Mouse (Mus musculus): ENCODE results near the gene Hsd17b13. TPM values are rescaled to one million over a fixed set of nuclear protein-coding genes. Genes with fewer than 3 reads are reported as not detected.
"Not testable (repeated sequence)": the region's sequence is repeated elsewhere in the genome, so short reads cannot be mapped to it uniquely, and the experiment has no call there.

The Hsd17b13 gene
- polyA plus RNA-seq, 1 experiment from 2014 or later, result not detected

DNA sequence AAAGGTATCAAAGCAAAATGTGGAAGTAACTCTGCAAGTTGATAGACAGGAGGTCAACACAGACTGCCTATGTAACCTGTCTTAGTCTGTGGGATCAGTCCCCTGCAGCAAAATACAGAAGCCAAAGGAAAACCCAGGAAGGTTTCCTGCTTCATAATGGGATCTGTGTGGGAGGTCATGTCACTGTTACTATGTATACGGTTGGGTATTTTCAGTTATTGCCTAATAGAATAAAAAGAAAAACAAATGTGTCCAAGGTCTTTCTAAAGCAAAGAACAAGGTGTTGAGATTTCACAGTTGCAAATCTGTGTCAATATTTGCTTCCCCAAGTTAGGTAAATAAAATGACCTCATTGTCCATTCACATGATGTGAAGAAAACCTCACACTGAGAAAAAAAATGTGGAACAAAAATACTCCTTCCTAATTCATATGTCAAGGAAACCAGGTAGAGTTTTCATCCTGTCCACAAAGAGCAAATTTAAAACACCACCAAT lies 14.2 kb downstream of the Hsd17b13 start:
- H3K9ac ChIP-seq (replicated peaks; ENCODE audit: low read depth, low read length), result no peak overlapping the region
- H3K27ac ChIP-seq (ENCODE audit: low read length), result no peak overlapping the region
- ATAC-seq, result no peak
- H3K36me3 ChIP-seq (ENCODE audit: control insufficient read depth, insufficient read depth), result no peaks in the 10 kb centered on the region
- H3K9me3 ChIP-seq (ENCODE audit: control insufficient read depth, low read length), result no peaks in the 10 kb centered on the region
- H3K4me1 ChIP-seq (replicated peaks; ENCODE audit: control insufficient read depth, insufficient read depth, low read length), result no peaks in the 10 kb centered on the region
- no peak overlapping the region for H3K4me3 ChIP-seq (replicated peaks; ENCODE audit: low read length)
- no peak overlapping the region for H3K4me2 ChIP-seq (ENCODE audit: low read length)
- 79% methylated on average over 1 of the region's 1 CpGs for WGBS
- H3K27me3 ChIP-seq (replicated peaks; ENCODE audit: control insufficient read depth, insufficient read depth, low read length), result no peaks in the 10 kb centered on the region

DNA sequence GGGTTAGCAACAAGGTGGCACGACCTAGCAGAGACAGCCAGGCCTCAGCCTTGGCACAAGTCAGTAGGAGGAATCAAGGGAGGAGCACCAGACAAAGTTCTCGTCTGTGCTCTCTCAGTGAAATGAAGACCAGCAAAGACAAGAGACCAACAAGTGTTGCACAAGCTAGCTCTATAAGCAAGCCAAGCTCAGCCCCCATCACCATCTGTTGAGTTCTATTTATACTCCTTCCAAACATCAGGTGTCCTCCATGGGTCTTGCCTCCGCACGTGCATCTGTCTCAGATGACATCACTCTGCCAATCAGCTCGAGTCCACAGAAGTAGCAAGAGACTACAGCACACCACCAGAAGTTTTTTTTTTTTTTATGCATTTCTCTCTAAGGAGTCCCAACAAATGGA lies 22.6 kb downstream of the Hsd17b13 start:
- Histone ChIP-seq H3K9me3 (ENCODE audit: control insufficient read depth, low read length) (no peaks in the 10 kb centered on the region), H3K27ac (ENCODE audit: low read length) (no peak overlapping the region), H3K4me2 (ENCODE audit: low read length) (no peak overlapping the region), H3K4me3 (replicated peaks; ENCODE audit: low read length) (no peak overlapping the region), H3K9ac (replicated peaks; ENCODE audit: low read depth, low read length) (no peak overlapping the region), H3K36me3 (ENCODE audit: control insufficient read depth, insufficient read depth) (no peaks in the 10 kb centered on the region), H3K4me1 (replicated peaks; ENCODE audit: control insufficient read depth, insufficient read depth, low read length) (no peaks in the 10 kb centered on the region), H3K27me3 (replicated peaks; ENCODE audit: control insufficient read depth, insufficient read depth, low read length) (no peaks in the 10 kb centered on the region)
- ATAC-seq, result no peak
- 69% methylated on average over 5 of the region's 5 CpGs for WGBS

DNA sequence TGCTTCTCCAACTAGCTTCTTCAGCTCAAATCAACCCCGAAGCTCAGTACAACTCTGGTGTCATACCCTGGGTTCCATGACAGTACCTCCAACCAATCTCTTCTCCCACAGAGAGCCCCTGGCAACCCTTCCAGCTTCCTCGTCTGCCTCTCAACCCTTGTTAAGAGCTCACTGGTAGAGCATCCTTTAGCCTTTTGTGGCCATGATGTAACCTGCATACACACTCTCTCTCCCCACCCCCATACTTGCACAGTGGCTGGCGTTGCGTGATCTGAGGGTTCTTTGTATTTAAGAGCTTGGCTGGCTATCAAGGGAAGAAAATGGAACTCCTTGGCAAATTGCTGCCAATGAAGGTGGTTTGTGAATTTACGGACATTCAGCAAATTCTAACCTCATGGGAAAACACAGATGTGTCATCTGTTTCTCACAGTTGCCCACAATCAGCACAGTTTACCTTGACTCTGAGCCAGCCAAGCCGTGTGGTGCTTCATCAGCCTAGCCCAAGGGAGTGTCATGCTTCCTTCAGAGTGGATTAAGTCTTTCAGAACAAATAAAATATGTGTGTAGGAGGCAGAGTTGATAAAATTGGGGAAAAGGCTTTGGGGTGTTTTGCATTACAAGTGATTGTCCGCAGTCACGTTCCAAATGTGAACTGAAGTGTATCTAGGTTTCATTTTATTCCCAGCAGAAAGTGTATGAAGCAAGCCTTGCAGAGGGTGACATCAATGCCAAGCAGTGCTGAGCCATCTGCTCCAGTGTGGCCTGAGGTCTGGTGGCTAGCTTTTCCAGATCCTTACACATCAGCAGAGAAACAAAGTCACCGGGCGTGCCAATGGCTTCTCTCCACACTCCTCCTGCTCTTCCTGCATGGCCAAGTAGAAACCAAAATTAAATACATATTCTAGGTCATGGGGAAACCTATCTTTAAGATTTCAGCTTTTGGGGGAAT lies 23.8 kb downstream of the Hsd17b13 start:
- H3K9ac ChIP-seq (replicated peaks; ENCODE audit: low read depth, low read length), result no peak overlapping the region
- H3K27me3 ChIP-seq (replicated peaks; ENCODE audit: control insufficient read depth, insufficient read depth, low read length), result no peaks in the 10 kb centered on the region
- WGBS, result 50% methylated on average over 10 of the region's 10 CpGs
- peak; percentile 49; the same call in 1 of the 2 replicates for ATAC-seq
- no peak overlapping the region for H3K4me2 ChIP-seq (ENCODE audit: low read length)
- H3K4me1 ChIP-seq (replicated peaks; ENCODE audit: control insufficient read depth, insufficient read depth, low read length), result no peaks in the 10 kb centered on the region
- H3K36me3 ChIP-seq (ENCODE audit: control insufficient read depth, insufficient read depth), result no peaks in the 10 kb centered on the region
- H3K27ac ChIP-seq (ENCODE audit: low read length), result no peak overlapping the region
- H3K9me3 ChIP-seq (ENCODE audit: control insufficient read depth, low read length), result no peaks in the 10 kb centered on the region
- H3K4me3 ChIP-seq (replicated peaks; ENCODE audit: low read length), result no peak overlapping the region

DNA sequence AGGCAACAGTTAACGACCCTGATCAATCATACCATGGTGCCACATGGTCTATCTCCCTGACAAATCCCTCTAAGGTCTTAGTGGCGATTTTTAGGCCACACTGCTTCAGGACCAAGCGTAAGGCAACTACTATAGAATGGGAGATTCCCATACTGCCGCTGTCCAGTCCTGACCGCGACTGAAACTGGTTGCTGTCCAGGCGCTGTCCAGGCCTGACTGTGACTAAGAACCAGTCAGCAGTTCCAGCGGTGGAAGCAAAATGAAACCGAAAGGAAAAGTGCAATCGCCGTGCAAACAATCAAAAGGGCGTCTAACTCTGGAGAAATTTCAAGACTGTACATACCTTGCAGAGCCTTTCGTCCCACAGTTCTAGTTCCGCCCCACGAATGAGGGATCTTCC lies 27.1 kb downstream of the Hsd17b13 start:
- H3K36me3 ChIP-seq (ENCODE audit: control insufficient read depth, insufficient read depth); H3K27me3 ChIP-seq (replicated peaks; ENCODE audit: control insufficient read depth, insufficient read depth, low read length); H3K4me3 ChIP-seq (replicated peaks; ENCODE audit: low read length); H3K9ac ChIP-seq (replicated peaks; ENCODE audit: low read depth, low read length); H3K4me2 ChIP-seq (ENCODE audit: low read length); H3K9me3 ChIP-seq (ENCODE audit: control insufficient read depth, low read length); ATAC-seq; H3K4me1 ChIP-seq (replicated peaks; ENCODE audit: control insufficient read depth, insufficient read depth, low read length); H3K27ac ChIP-seq (ENCODE audit: low read length): not testable (repeated sequence)
- WGBS, result 93% methylated on average over 15 of the region's 15 CpGs

DNA sequence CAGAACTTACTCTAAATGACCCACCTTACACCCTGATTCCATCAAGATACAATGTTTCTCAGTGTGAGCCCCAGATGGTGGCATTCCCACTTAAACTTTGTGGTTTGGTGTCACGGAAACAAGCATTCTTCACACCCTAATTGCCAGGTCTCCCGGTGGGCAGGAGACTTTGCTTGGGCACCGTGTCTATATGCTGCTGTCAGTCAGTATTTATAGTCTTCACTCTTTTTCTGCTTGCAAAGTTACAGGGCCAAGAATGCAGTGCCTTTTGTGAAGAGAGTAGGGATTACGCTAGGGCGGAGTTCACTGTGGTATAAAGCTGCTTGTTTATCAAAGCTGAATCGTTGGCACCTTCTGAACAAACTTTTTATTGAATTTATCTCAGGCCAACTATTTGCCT lies 34.0 kb downstream of the Hsd17b13 start:
- peaks cover 7% of the 10 kb centered on the region; the same call in 1 of the 2 replicates for H3K4me1 ChIP-seq (replicated peaks; ENCODE audit: control insufficient read depth, insufficient read depth, low read length)
- no peak overlapping the region for H3K27ac ChIP-seq (ENCODE audit: low read length)
- no peak overlapping the region for H3K4me3 ChIP-seq (replicated peaks; ENCODE audit: low read length)
- WGBS, result 13% methylated on average over 6 of the region's 6 CpGs
- H3K36me3 ChIP-seq (ENCODE audit: control insufficient read depth, insufficient read depth), result no peaks in the 10 kb centered on the region
- H3K9ac ChIP-seq (replicated peaks; ENCODE audit: low read depth, low read length), result no peak overlapping the region
- no peak overlapping the region for H3K4me2 ChIP-seq (ENCODE audit: low read length)
- H3K9me3 ChIP-seq (ENCODE audit: control insufficient read depth, low read length), result no peaks in the 10 kb centered on the region
- 0 out of 2 replicates have a peak, but pooled peaks cover 5% of the 10 kb centered on the region for H3K27me3 ChIP-seq (replicated peaks; ENCODE audit: control insufficient read depth, insufficient read depth, low read length)
- ATAC-seq, result no peak

DNA sequence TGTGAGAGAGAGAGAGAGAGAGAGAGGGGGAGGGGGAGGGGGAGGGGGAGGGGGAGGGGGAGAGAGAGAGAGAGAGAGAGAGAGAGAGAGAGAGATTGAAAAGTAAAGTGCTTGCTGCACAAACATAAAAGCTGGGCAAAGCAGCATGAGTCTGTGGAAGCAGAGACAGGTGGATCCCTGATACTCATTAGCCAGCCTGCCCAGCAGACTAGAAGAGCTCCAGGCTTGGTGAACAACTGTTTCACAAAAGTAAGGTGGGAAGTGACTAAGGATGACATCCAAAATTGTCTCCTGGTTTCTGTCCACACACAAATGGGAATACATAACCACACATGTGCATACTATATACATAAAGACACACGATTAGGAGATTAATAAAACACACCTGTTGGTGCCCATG lies 37.4 kb downstream of the Hsd17b13 start:
- H3K36me3 ChIP-seq (ENCODE audit: control insufficient read depth, insufficient read depth), result no peaks in the 10 kb centered on the region
- peaks cover 14% of the 10 kb centered on the region; the same call in 1 of the 2 replicates for H3K4me1 ChIP-seq (replicated peaks; ENCODE audit: control insufficient read depth, insufficient read depth, low read length)
- 79% methylated on average over 1 of the region's 1 CpGs for WGBS
- H3K9ac ChIP-seq (replicated peaks; ENCODE audit: low read depth, low read length), result no peak overlapping the region
- no peak for ATAC-seq
- no peak overlapping the region for H3K4me3 ChIP-seq (replicated peaks; ENCODE audit: low read length)
- H3K9me3 ChIP-seq (ENCODE audit: control insufficient read depth, low read length), result no peaks in the 10 kb centered on the region
- H3K4me2 ChIP-seq (ENCODE audit: low read length), result no peak overlapping the region
- H3K27me3 ChIP-seq (replicated peaks; ENCODE audit: control insufficient read depth, insufficient read depth, low read length), result 0 out of 2 replicates have a peak, but pooled peaks cover 5% of the 10 kb centered on the region
- H3K27ac ChIP-seq (ENCODE audit: low read length), result no peak overlapping the region

DNA sequence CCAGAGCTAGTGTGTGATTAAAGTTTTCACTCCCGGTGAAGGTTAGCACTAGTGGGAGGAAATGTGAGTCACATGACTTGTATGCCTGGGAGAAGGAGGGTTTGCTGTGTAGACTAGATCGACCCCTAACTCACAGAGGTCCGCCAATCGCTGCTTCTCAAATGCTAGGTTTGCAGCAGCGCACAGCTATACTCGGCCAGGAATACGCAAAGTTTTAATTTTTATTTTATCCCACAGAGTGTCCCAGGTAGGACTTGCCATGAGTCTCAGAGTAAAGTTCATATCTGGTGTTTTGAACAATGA lies 37.9 kb downstream of the Hsd17b13 start:
- Histone ChIP-seq H3K9ac (replicated peaks; ENCODE audit: low read depth, low read length) (no peak overlapping the region), H3K4me1 (replicated peaks; ENCODE audit: control insufficient read depth, insufficient read depth, low read length) (peaks cover 14% of the 10 kb centered on the region; the same call in 1 of the 2 replicates), H3K4me2 (ENCODE audit: low read length) (0 out of 2 replicates have a peak overlapping the region, but pooled peaks have one; percentile 10), H3K9me3 (ENCODE audit: control insufficient read depth, low read length) (no peaks in the 10 kb centered on the region), H3K4me3 (replicated peaks; ENCODE audit: low read length) (no peak overlapping the region), H3K27me3 (replicated peaks; ENCODE audit: control insufficient read depth, insufficient read depth, low read length) (0 out of 2 replicates have a peak, but pooled peaks cover 5% of the 10 kb centered on the region), H3K27ac (ENCODE audit: low read length) (no peak overlapping the region; the same call in 1 of the 2 replicates), H3K36me3 (ENCODE audit: control insufficient read depth, insufficient read depth) (no peaks in the 10 kb centered on the region)
- 47% methylated on average over 7 of the region's 7 CpGs for WGBS
- ATAC-seq, result peak; percentile 47

DNA sequence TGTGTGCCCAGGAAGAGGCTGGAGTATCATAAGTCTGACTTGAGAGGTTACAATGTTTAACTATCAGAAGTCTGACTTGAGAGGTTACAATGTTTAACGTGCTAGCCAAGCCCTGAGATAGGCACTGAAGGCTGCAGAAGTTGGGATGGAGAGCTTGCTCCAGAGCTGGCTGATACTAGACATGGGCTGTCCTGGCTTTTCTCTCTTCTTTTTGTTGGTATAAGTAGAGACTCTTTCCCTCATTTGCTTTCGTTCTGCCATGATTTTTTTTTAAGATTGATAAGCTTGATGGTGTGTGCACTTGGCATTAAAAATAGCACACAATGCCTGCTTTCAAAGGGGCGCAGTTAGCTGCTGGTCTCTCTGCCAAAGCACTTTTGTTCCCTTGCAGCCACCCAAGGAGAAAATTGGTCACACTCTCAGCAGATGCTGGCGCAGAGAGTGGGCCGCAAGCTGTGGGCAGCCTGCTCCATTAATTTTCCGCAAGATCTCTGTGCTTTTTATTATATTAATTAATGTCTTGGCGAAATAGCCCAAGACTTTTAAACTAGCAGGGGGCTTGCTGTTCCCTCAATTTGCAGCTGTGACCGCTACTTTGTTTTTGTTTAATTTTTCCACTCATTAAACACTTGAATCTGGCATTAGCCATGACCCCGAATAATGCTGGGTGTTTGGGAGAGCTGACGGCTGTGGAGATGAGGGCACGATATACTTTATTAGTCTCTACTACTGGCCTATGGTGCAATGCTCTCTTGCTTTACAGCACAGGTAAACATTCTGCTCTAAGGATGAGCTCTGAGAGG lies 38.5 kb downstream of the Hsd17b13 start:
- no peak overlapping the region for H3K4me3 ChIP-seq (replicated peaks; ENCODE audit: low read length)
- H3K27me3 ChIP-seq (replicated peaks; ENCODE audit: control insufficient read depth, insufficient read depth, low read length), result 0 out of 2 replicates have a peak, but pooled peaks cover 5% of the 10 kb centered on the region
- H3K36me3 ChIP-seq (ENCODE audit: control insufficient read depth, insufficient read depth), result no peaks in the 10 kb centered on the region
- no peaks in the 10 kb centered on the region for H3K9me3 ChIP-seq (ENCODE audit: control insufficient read depth, low read length)
- H3K27ac ChIP-seq (ENCODE audit: low read length), result peak overlapping the region; percentile 34
- peak; percentile 91 for ATAC-seq
- H3K4me2 ChIP-seq (ENCODE audit: low read length), result 0 out of 2 replicates have a peak overlapping the region, but pooled peaks have one; percentile 10
- no peak overlapping the region for H3K9ac ChIP-seq (replicated peaks; ENCODE audit: low read depth, low read length)
- H3K4me1 ChIP-seq (replicated peaks; ENCODE audit: control insufficient read depth, insufficient read depth, low read length), result peaks cover 14% of the 10 kb centered on the region; the same call in 1 of the 2 replicates
- 4% methylated on average over 11 of the region's 11 CpGs for WGBS
